Mouse (Mus musculus) layer of hippocampus, postnatal 36 days (tissue): ENCODE results near the gene Gm33543. TPM values are rescaled to one million over a fixed set of nuclear protein-coding genes. Genes with fewer than 3 reads are reported as not detected.

ENCODE experiments used
- DNase-seq, 2 experiments: peaks; one replicate each; pipeline ENCODE4 v3.0.0; 2022
- total RNA-seq, 2 experiments: library from RNA; stranded (reverse); gene quantifications; 2 replicates each; pipeline ENCODE4 v1.2.3; 2021

The Gm33543 gene
- total RNA-seq, 2 experiments from 2014 or later, result not detected

- no peak for DNase-seq
These were observed 6.0 kb downstream of the Gm33543 start for GRCm38 (mm10) chr10:95836530-95837264.

DNA sequence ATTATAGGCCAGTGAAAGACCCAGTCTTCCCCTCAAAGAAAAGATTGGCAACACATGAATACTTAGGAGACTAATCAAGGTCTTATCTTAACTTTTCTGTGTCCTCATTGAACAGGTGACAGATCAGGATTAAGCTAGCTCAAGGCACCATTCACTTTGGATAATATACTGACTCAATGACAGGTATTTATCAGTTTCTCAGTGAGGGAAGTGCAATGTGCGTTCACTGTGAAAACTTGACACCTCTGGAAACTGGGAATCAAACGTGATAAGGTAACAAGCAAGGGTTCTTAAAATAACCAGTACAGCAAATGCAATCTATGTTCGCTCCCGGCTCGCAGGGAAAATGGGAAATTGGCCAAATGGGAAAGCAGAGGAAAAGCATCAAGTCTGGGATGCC, 11.8 kb downstream of the Gm33543 start:
- no peak for DNase-seq

GRCm38 (mm10) chr10:95829471-95829870, 13.3 kb downstream of the Gm33543 start:
- DNase-seq, result no peak

DNA sequence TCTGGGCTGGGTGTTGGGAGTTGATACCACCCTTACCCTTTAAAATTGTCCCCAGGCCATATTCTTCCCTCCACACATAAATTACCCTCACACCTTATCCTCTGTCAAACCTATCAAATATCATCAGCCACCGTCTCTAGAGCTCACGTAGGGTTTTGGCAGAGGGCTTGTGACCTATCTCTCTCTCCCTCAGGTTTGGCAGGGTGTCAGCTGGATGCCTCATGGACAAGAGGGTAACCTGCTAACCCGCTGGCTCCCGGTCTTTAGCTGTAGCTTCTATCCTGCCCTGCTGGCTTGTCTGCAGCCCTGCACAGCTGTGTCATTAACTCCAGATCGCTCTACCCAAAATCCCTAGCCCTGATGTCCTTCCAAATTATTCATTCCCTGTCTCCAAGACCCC, 14.4 kb downstream of the Gm33543 start:
- no peak for DNase-seq

DNA sequence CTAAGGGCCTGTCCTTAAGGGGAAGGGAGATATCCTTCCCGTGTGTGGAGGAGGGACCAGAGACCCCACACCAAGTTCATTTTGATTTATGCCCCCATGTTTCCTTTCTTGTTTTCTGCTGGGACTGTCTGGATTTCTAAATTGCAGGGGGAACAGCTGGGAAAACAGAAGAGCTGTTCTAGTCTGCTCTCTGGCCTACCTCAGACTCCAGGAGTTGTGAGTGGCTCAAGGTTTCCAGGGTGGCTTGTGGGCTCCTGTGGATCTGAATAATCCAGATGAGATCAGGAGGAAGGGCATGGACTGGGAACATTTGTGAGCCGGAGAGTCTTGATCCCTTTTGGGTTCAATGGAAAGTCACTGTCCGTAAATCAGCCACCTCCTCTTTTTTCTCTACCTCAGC, 17.1 kb downstream of the Gm33543 start:
- no peak for DNase-seq

GRCm38 (mm10) chr10:95818506-95818905, 24.2 kb downstream of the Gm33543 start:
- no peak for DNase-seq

DNA sequence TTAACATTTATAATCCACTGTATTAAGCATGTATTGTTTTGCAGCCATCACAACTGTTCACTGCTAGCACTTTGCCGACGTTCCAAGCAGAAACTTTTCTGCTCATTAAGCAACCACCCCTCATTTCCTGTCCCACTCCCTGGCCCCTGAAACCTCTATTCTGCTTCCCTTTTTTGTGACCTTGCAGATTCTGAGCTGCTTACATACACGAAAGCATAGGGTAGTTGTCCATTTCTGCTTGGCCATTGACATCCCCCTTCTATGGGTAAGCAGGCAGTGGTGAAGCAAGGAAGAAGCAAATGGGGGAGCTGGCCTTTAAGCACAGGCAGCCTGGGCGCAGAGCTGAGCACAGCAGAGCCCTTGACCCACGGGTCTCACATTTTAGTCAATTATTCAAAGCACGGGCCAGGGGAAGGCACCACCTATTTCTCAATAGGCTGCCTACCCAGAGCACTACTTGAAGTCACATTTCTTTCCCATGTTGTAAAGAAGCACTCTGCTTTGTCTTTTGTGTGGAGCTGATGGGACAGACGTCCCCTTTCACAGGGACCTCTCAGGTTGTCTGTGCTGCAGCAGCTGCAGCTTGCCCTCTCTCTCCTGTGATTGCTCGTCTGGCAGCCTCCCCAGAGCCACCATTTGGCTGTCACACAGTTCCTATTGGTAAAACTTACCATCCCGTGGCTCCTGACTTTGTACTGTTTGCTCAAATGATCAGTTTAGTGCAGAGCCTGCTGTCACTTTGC, 25.1 kb downstream of the Gm33543 start:
- peak in 1 of 2 experiments; percentile 8 for DNase-seq

- DNase-seq, result no peak
These were observed 28.4 kb downstream of the Gm33543 start for GRCm38 (mm10) chr10:95814351-95814750.

- no peak for DNase-seq
These were observed 30.9 kb downstream of the Gm33543 start for GRCm38 (mm10) chr10:95811869-95812268.

- DNase-seq, result no peak
These were observed 41.3 kb downstream of the Gm33543 start for GRCm38 (mm10) chr10:95801443-95801811.

GRCm38 (mm10) chr10:95800693-95801442, 41.9 kb downstream of the Gm33543 start:
- no peak for DNase-seq

GRCm38 (mm10) chr10:95797645-95798395, 44.9 kb downstream of the Gm33543 start:
- DNase-seq, result no peak

GRCm38 (mm10) chr10:95795500-95795899, 47.2 kb downstream of the Gm33543 start:
- DNase-seq, result no peak

- DNase-seq, result no peak
These were observed 48.0 kb downstream of the Gm33543 start for GRCm38 (mm10) chr10:95794706-95795105.

- no peak for DNase-seq
These were observed 51.3 kb downstream of the Gm33543 start for GRCm38 (mm10) chr10:95791427-95791804.

DNA sequence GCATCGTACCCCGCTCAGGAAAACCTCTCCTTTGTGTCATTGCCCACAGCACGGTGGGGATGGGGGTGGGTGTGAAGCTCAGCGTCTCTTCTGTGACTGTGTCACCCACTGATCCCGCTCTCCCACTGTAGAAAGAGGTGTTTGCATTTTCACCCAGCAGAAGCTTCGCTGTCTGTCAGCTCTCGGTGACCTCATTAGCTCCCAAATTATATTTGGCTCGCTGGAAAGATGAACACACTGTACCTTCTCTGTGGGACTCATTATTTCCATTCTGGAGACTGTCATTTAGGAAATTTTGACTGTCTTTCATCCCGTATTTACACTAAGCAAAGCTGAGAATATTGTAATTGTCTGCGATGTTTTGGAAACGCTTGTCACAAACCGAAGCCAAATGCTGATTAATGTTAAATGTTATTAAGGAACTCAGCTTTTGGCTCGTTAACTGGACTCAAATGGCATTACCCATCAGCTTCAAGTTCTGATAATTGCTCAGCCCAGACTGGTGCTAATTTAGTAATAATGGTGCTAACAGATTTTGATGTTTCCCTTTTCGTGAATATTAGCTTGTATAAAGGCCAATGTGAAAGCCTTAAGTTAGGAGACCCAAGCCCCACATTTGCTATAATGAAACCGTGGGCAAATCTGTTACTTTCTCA, 51.8 kb downstream of the Gm33543 start:
- DNase-seq, result peak in 1 of 2 experiments; percentile 8

DNA sequence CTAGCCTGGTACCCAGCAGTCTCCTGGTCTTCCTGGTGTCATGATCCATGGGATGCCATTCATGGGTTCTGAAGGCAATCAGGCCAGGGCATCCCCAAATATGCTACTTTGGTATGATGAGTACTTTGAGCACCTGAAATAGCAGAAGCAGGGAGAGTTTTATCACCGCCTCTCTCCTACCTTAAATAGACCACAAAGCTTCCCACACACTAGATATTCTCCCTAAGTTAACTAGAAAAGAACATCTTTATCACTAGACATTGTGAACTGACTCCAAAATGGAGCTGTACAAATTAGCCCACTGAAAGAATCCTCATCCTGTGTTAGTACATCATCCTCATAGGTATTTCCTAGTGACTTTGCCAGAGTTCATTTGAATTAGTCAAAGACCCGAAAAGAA, 55.6 kb downstream of the Gm33543 start:
- DNase-seq, result no peak

- DNase-seq, result no peak
These were observed 57.9 kb downstream of the Gm33543 start for GRCm38 (mm10) chr10:95784837-95785236.

- DNase-seq, result no peak
These were observed 61.7 kb downstream of the Gm33543 start for GRCm38 (mm10) chr10:95780881-95781600.

GRCm38 (mm10) chr10:95779801-95780385, 62.8 kb downstream of the Gm33543 start:
- no peak for DNase-seq

DNA sequence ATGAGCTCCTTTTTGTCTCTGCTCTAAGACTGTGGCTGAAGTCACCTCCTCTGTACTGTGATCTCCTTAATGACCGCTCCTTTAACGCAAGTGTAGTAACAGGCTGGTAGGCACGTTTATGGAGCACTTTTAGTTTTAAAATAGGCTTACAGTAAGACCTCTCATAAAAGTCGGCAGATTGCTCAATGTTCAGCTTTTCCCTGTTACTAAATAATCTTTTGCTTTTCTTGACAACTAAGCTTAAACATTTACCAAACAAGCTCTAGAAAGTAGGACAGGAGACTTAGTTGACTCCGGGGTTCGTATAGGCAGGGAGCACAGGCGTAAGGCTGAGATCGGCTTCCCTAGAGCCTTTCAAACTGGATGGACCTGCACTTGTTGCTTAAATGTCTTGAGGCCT, 64.1 kb downstream of the Gm33543 start:
- DNase-seq, result no peak
